Mouse (Mus musculus) forebrain, embryonic 14.5 days (tissue): Measurements from ENCODE around the gene Cacybp. TPM values are rescaled to one million over a fixed set of nuclear protein-coding genes. Genes with fewer than 3 reads are reported as not detected.

Source experiments
- ATAC-seq: fragments of 200-750 bp; cut with Nextera tagmentation; 2 replicates; pipeline ENCODE4 v1.8.0; 2017; ENCODE audit warnings: mild to moderate bottlenecking, moderate library complexity
- DNase-seq: peaks from one replicate; pipeline ENCODE4 v3.0.0-alpha.2; 2015; ENCODE audit warnings: low spot score
- H3K27ac ChIP-seq: fragments of 300-500 bp; sonication (generic); 2 replicates; pipeline ENCODE4 v1.5.1; 2014; ENCODE audit warnings: low read depth, mild to moderate bottlenecking, control low read depth, low read length, moderate library complexity
- H3K27me3 ChIP-seq: fragments of 300-500 bp; sonication (generic); replicated peaks from 2 replicates; pipeline ENCODE4 v1.6.1; 2014; ENCODE audit warnings: low read length, control low read depth, mixed read lengths; ENCODE audit not compliant: control insufficient read depth, insufficient read depth
- H3K36me3 ChIP-seq: fragments of 300-500 bp; sonication (generic); 2 replicates; pipeline ENCODE4 v1.6.1; 2014; ENCODE audit warnings: low read length, control low read depth; ENCODE audit not compliant: control insufficient read depth, insufficient read depth
- H3K4me1 ChIP-seq: fragments of 300-500 bp; sonication (generic); 2 replicates; pipeline ENCODE4 v1.6.1; 2014; ENCODE audit warnings: antibody characterized with exemption, low read length, control low read depth; ENCODE audit not compliant: control insufficient read depth, insufficient read depth
- H3K4me2 ChIP-seq: fragments of 300-500 bp; sonication (generic); 2 replicates; pipeline ENCODE4 v1.6.1; 2014; ENCODE audit warnings: mild to moderate bottlenecking, control low read depth, low read length
- H3K4me3 ChIP-seq: fragments of 300-500 bp; sonication (generic); 2 replicates; pipeline ENCODE4 v1.5.1; 2014; ENCODE audit warnings: low read depth, low read length, control low read depth
- H3K9ac ChIP-seq: fragments of 300-500 bp; sonication (generic); 2 replicates; pipeline ENCODE4 v1.6.1; 2014; ENCODE audit warnings: mild to moderate bottlenecking, low read length, control low read depth, moderate library complexity
- H3K9me3 ChIP-seq: fragments of 300-500 bp; sonication (generic); replicated peaks from 2 replicates; pipeline ENCODE4 v1.6.1; 2016; ENCODE audit warnings: low read length, control low read depth, mixed read lengths; ENCODE audit not compliant: control insufficient read depth
- WGBS: fragments of 180-500 bp; shearing (Covaris S2); extraction: QIAGEN DNeasy Blood & Tissue Kit; methylation state at CpG from one replicate; pipeline ENCODE4 v1.1.7; 2014; 5-methylcytosine and 5-hydroxymethylcytosine counted together
- polyA plus RNA-seq: library from polyadenylated mRNA; unstranded; fragments of >200 nt; fragmentation: Nextera tagmentation; extraction: Ambion mirVana; gene quantifications from 2 replicates; pipeline ENCODE4 v1.2.1, GENCODE M21; 2014

Gene Cacybp
- polyA plus RNA-seq, 1 experiment from 2014 or later: 325 TPM

GRCm38 (mm10) chr1:160249786-160250185, 37.1 kb upstream of the Cacybp start:
- H3K27ac ChIP-seq: no peak overlapping the region

GRCm38 (mm10) chr1:160247473-160247872, 34.8 kb upstream of the Cacybp start:
- Histone ChIP-seq H3K9me3 (no peaks in the 10 kb centered on the region), H3K4me2 (no peak overlapping the region), H3K27me3 (no peaks in the 10 kb centered on the region), H3K36me3 (no peaks in the 10 kb centered on the region), H3K4me3 (no peak overlapping the region), H3K4me1 (no peaks in the 10 kb centered on the region), H3K27ac (no peak overlapping the region), H3K9ac (no peak overlapping the region)
- ATAC-seq: no peak
- 84% methylated on average over 9 of the region's 9 CpGs for WGBS
- no peak for DNase-seq

More at GRCm38 (mm10) chr1:160249786-160250185, 37.1 kb upstream of the Cacybp start:
- H3K4me2 ChIP-seq: no peak overlapping the region
- no peak overlapping the region for H3K9ac ChIP-seq
- H3K36me3 ChIP-seq: no peaks in the 10 kb centered on the region
- H3K27me3 ChIP-seq: no peaks in the 10 kb centered on the region
- no peaks in the 10 kb centered on the region for H3K9me3 ChIP-seq
- WGBS: 85% methylated on average over 3 of the region's 3 CpGs
- DNase-seq: no peak
- no peaks in the 10 kb centered on the region for H3K4me1 ChIP-seq
- no peak overlapping the region for H3K4me3 ChIP-seq
- no peak for ATAC-seq

- no peak overlapping the region for H3K9ac ChIP-seq
- whole genome bisulfite sequencing: 60% methylated on average over 4 of the region's 4 CpGs
- H3K27me3 ChIP-seq: no peaks in the 10 kb centered on the region
- no peaks in the 10 kb centered on the region for H3K36me3 ChIP-seq
- DNase-seq (peak; percentile 70), ATAC-seq (peak; percentile 61; the same call in 1 of the 2 replicates)
- H3K4me3 ChIP-seq: no peak overlapping the region
- H3K27ac ChIP-seq: no peak overlapping the region
- H3K4me1 ChIP-seq: no peaks in the 10 kb centered on the region
- no peak overlapping the region for H3K4me2 ChIP-seq
- H3K9me3 ChIP-seq: no peaks in the 10 kb centered on the region
Measured at GRCm38 (mm10) chr1:160246844-160247243, 34.2 kb upstream of the Cacybp start.

- Histone ChIP-seq H3K27ac (no peak overlapping the region), H3K27me3 (no peaks in the 10 kb centered on the region), H3K4me1 (no peaks in the 10 kb centered on the region), H3K4me2 (no peak overlapping the region), H3K9me3 (no peaks in the 10 kb centered on the region), H3K9ac (no peak overlapping the region), H3K4me3 (no peak overlapping the region), H3K36me3 (no peaks in the 10 kb centered on the region)
- no peak for ATAC-seq
- WGBS: 86% methylated on average over 2 of the region's 2 CpGs
- no peak for DNase-seq
Measured at GRCm38 (mm10) chr1:160245954-160246353, 33.3 kb upstream of the Cacybp start.

GRCm38 (mm10) chr1:160244689-160245088, 32.0 kb upstream of the Cacybp start:
- no peak for DNase-seq

GRCm38 (mm10) chr1:160240091-160240490, 27.4 kb upstream of the Cacybp start:
- no peaks in the 10 kb centered on the region for H3K27me3 ChIP-seq

More at GRCm38 (mm10) chr1:160244689-160245088, 32.0 kb upstream of the Cacybp start:
- Histone ChIP-seq H3K9me3 (no peaks in the 10 kb centered on the region), H3K4me2 (no peak overlapping the region), H3K27ac (no peak overlapping the region), H3K4me1 (no peaks in the 10 kb centered on the region), H3K4me3 (no peak overlapping the region), H3K9ac (no peak overlapping the region), H3K36me3 (0 out of 2 replicates have a peak, but pooled peaks cover 2% of the 10 kb centered on the region), H3K27me3 (no peaks in the 10 kb centered on the region)
- ATAC-seq: no peak
- WGBS: 88% methylated on average over 5 of the region's 5 CpGs

GRCm38 (mm10) chr1:160238852-160239443, 26.3 kb upstream of the Cacybp start:
- no peak for DNase-seq
- Histone ChIP-seq H3K4me2 (no peak overlapping the region), H3K27me3 (no peaks in the 10 kb centered on the region), H3K27ac (no peak overlapping the region), H3K9me3 (no peaks in the 10 kb centered on the region), H3K4me1 (no peaks in the 10 kb centered on the region), H3K4me3 (no peak overlapping the region), H3K36me3 (0 out of 2 replicates have a peak, but pooled peaks cover 2% of the 10 kb centered on the region), H3K9ac (no peak overlapping the region)
- ATAC-seq: no peak
- WGBS: 97% methylated on average over 1 of the region's 1 CpGs

More at GRCm38 (mm10) chr1:160240091-160240490, 27.4 kb upstream of the Cacybp start:
- no peak for DNase-seq
- H3K9me3 ChIP-seq: no peaks in the 10 kb centered on the region
- no peak overlapping the region for H3K4me3 ChIP-seq
- H3K9ac ChIP-seq: no peak overlapping the region
- WGBS: 89% methylated on average over 2 of the region's 2 CpGs
- H3K4me1 ChIP-seq: no peaks in the 10 kb centered on the region
- no peak for ATAC-seq
- 0 out of 2 replicates have a peak, but pooled peaks cover 2% of the 10 kb centered on the region for H3K36me3 ChIP-seq
- no peak overlapping the region for H3K27ac ChIP-seq
- H3K4me2 ChIP-seq: no peak overlapping the region

GRCm38 (mm10) chr1:160237981-160238380, 25.3 kb upstream of the Cacybp start:
- H3K4me1 ChIP-seq: no peaks in the 10 kb centered on the region
- H3K9ac ChIP-seq: no peak overlapping the region
- WGBS: 95% methylated on average over 2 of the region's 2 CpGs
- H3K27me3 ChIP-seq: no peaks in the 10 kb centered on the region
- no peaks in the 10 kb centered on the region for H3K9me3 ChIP-seq
- no peak overlapping the region for H3K27ac ChIP-seq
- no peak overlapping the region for H3K4me3 ChIP-seq
- DNase-seq (no peak), ATAC-seq (no peak)
- no peak overlapping the region for H3K4me2 ChIP-seq
- H3K36me3 ChIP-seq: 0 out of 2 replicates have a peak, but pooled peaks cover 2% of the 10 kb centered on the region

GRCm38 (mm10) chr1:160233921-160234320, 21.2 kb upstream of the Cacybp start:
- Histone ChIP-seq H3K36me3 (no peaks in the 10 kb centered on the region), H3K9ac (no peak overlapping the region), H3K4me2 (no peak overlapping the region), H3K9me3 (no peaks in the 10 kb centered on the region), H3K27ac (no peak overlapping the region), H3K4me3 (no peak overlapping the region), H3K4me1 (no peaks in the 10 kb centered on the region), H3K27me3 (no peaks in the 10 kb centered on the region)
- DNase-seq: no peak
- ATAC-seq: no peak
